Mouse (Mus musculus): ENCODE measurements around the gene Psenen. TPM values are rescaled to one million over a fixed set of nuclear protein-coding genes. Genes with fewer than 3 reads are reported as not detected.

Gene Psenen
- polyA plus RNA-seq, 1 experiment = 131 TPM

- whole genome bisulfite sequencing = 81% methylated on average over 8 of the region's 8 CpGs
- no peaks in the 10 kb centered on the region for H3K4me1 ChIP-seq (ENCODE audit: control insufficient read depth, insufficient read depth, insufficient read length, low read length)
Measured at GRCm38 (mm10) chr7:30579950-30580349, 16.5 kb upstream of the Psenen start.

GRCm38 (mm10) chr7:30572969-30573368, 9.5 kb upstream of the Psenen start:
- Histone ChIP-seq H3K4me3 (ENCODE audit: low read depth, low read length) (no peak overlapping the region), H3K27ac (ENCODE audit: insufficient read depth, low read depth, low read length) (peak overlapping the region; percentile 13; the same call in 1 of the 2 replicates), H3K4me1 (ENCODE audit: control insufficient read depth, insufficient read depth, insufficient read length, low read length) (no peaks in the 10 kb centered on the region), H3K36me3 (ENCODE audit: control insufficient read depth, insufficient read depth, low read length) (peaks cover 86% of the 10 kb centered on the region), H3K27me3 (ENCODE audit: control insufficient read depth, insufficient read depth, low read length) (no peaks in the 10 kb centered on the region)
- WGBS = 16% methylated on average over 2 of the region's 2 CpGs
- TF ChIP-seq POLR2A (IDR thresholded peaks at IDR 0.05; ENCODE audit: low read depth, low read length) (no peak), CTCF (IDR thresholded peaks at IDR 0.05; ENCODE audit: extremely low read depth, insufficient read length, insufficient replicate concordance, low read depth, low read length) (no peak)

More at GRCm38 (mm10) chr7:30579950-30580349, 16.5 kb upstream of the Psenen start:
- Histone ChIP-seq H3K4me3 (ENCODE audit: low read depth, low read length) (no peak overlapping the region), H3K27ac (ENCODE audit: insufficient read depth, low read depth, low read length) (no peak overlapping the region), H3K36me3 (ENCODE audit: control insufficient read depth, insufficient read depth, low read length) (peaks cover 95% of the 10 kb centered on the region), H3K27me3 (ENCODE audit: control insufficient read depth, insufficient read depth, low read length) (no peaks in the 10 kb centered on the region)
- no peak for TF ChIP-seq CTCF (IDR thresholded peaks at IDR 0.05; ENCODE audit: extremely low read depth, insufficient read length, insufficient replicate concordance, low read depth, low read length)
- no peak for TF ChIP-seq POLR2A (IDR thresholded peaks at IDR 0.05; ENCODE audit: low read depth, low read length)

GRCm38 (mm10) chr7:30572389-30572788, 9.0 kb upstream of the Psenen start:
- TF ChIP-seq POLR2A (IDR thresholded peaks at IDR 0.05; ENCODE audit: low read depth, low read length) = no peak
- TF ChIP-seq CTCF (IDR thresholded peaks at IDR 0.05; ENCODE audit: extremely low read depth, insufficient read length, insufficient replicate concordance, low read depth, low read length) = no peak
- H3K36me3 ChIP-seq (ENCODE audit: control insufficient read depth, insufficient read depth, low read length) = peaks cover 84% of the 10 kb centered on the region
- H3K27ac ChIP-seq (ENCODE audit: insufficient read depth, low read depth, low read length) = peak overlapping the region; percentile 3; the same call in 1 of the 2 replicates
- H3K4me1 ChIP-seq (ENCODE audit: control insufficient read depth, insufficient read depth, insufficient read length, low read length) = no peaks in the 10 kb centered on the region
- WGBS = 35% methylated on average over 5 of the region's 5 CpGs
- H3K27me3 ChIP-seq (ENCODE audit: control insufficient read depth, insufficient read depth, low read length) = no peaks in the 10 kb centered on the region
- no peak overlapping the region for H3K4me3 ChIP-seq (ENCODE audit: low read depth, low read length)

- 86% methylated on average over 11 of the region's 11 CpGs for WGBS
- Histone ChIP-seq H3K4me3 (ENCODE audit: low read depth, low read length) (no peak overlapping the region), H3K36me3 (ENCODE audit: control insufficient read depth, insufficient read depth, low read length) (peaks cover 43% of the 10 kb centered on the region), H3K27ac (ENCODE audit: insufficient read depth, low read depth, low read length) (no peak overlapping the region), H3K27me3 (ENCODE audit: control insufficient read depth, insufficient read depth, low read length) (no peaks in the 10 kb centered on the region), H3K4me1 (ENCODE audit: control insufficient read depth, insufficient read depth, insufficient read length, low read length) (peaks cover 4% of the 10 kb centered on the region; the same call in 1 of the 2 replicates)
- no peak for TF ChIP-seq POLR2A (IDR thresholded peaks at IDR 0.05; ENCODE audit: low read depth, low read length)
- TF ChIP-seq CTCF (IDR thresholded peaks at IDR 0.05; ENCODE audit: extremely low read depth, insufficient read length, insufficient replicate concordance, low read depth, low read length) = no peak
Measured at GRCm38 (mm10) chr7:30567555-30567954, 4.1 kb upstream of the Psenen start.

- Histone ChIP-seq H3K36me3 (ENCODE audit: control insufficient read depth, insufficient read depth, low read length) (peaks cover 33% of the 10 kb centered on the region), H3K4me3 (ENCODE audit: low read depth, low read length) (peak overlapping the region; percentile 10), H3K4me1 (ENCODE audit: control insufficient read depth, insufficient read depth, insufficient read length, low read length) (peaks cover 4% of the 10 kb centered on the region; the same call in 1 of the 2 replicates), H3K27me3 (ENCODE audit: control insufficient read depth, insufficient read depth, low read length) (no peaks in the 10 kb centered on the region), H3K27ac (ENCODE audit: insufficient read depth, low read depth, low read length) (no peak overlapping the region)
- 77% methylated on average over 9 of the region's 9 CpGs for WGBS
- TF ChIP-seq CTCF (IDR thresholded peaks at IDR 0.05; ENCODE audit: extremely low read depth, insufficient read length, insufficient replicate concordance, low read depth, low read length) (no peak), POLR2A (IDR thresholded peaks at IDR 0.05; ENCODE audit: low read depth, low read length) (no peak)
Measured at GRCm38 (mm10) chr7:30566033-30566432, 2.6 kb upstream of the Psenen start.

GRCm38 (mm10) chr7:30564970-30565571, 1.6 kb upstream of the Psenen start, which contains the start of gene Igflr1:
Gene Igflr1, plus strand, starts transcription at chr7:30565427.
- peaks cover 23% of the 10 kb centered on the region for H3K36me3 ChIP-seq (ENCODE audit: control insufficient read depth, insufficient read depth, low read length)
- WGBS = 95% methylated on average over 12 of the region's 12 CpGs
- TF ChIP-seq POLR2A (IDR thresholded peaks at IDR 0.05; ENCODE audit: low read depth, low read length) = no peak
- TF ChIP-seq CTCF (IDR thresholded peaks at IDR 0.05; ENCODE audit: extremely low read depth, insufficient read length, insufficient replicate concordance, low read depth, low read length) = no peak
- H3K4me1 ChIP-seq (ENCODE audit: control insufficient read depth, insufficient read depth, insufficient read length, low read length) = peaks cover 4% of the 10 kb centered on the region; the same call in 1 of the 2 replicates
- H3K27ac ChIP-seq (ENCODE audit: insufficient read depth, low read depth, low read length) = no peak within 1 kb of the TSS
- H3K4me3 ChIP-seq (ENCODE audit: low read depth, low read length) = peak within 1 kb of the TSS; percentile 10
- no peaks in the 10 kb centered on the region for H3K27me3 ChIP-seq (ENCODE audit: control insufficient read depth, insufficient read depth, low read length)

GRCm38 (mm10) chr7:30563906-30564280, 466 bp upstream of the Psenen start:
- Histone ChIP-seq H3K36me3 (ENCODE audit: control insufficient read depth, insufficient read depth, low read length) (peaks cover 13% of the 10 kb centered on the region), H3K4me3 (ENCODE audit: low read depth, low read length) (peak overlapping the region; percentile 88), H3K4me1 (ENCODE audit: control insufficient read depth, insufficient read depth, insufficient read length, low read length) (peaks cover 5% of the 10 kb centered on the region; the same call in 1 of the 2 replicates), H3K27ac (ENCODE audit: insufficient read depth, low read depth, low read length) (peak overlapping the region; percentile 97; the same call in 1 of the 2 replicates), H3K27me3 (ENCODE audit: control insufficient read depth, insufficient read depth, low read length) (no peaks in the 10 kb centered on the region)
- TF ChIP-seq POLR2A (IDR thresholded peaks at IDR 0.05; ENCODE audit: low read depth, low read length) (no peak), CTCF (IDR thresholded peaks at IDR 0.05; ENCODE audit: extremely low read depth, insufficient read length, insufficient replicate concordance, low read depth, low read length) (no peak)
- 14% methylated on average over 6 of the region's 6 CpGs for WGBS
